Mouse (Mus musculus): Measurements from ENCODE around the gene Rgl1. TPM values are rescaled to one million over a fixed set of nuclear protein-coding genes. Genes with fewer than 3 reads are reported as not detected.

Gene Rgl1
- total RNA-seq, 2 experiments from 2014 or later, result 15.5 to 31.2 TPM

DNA sequence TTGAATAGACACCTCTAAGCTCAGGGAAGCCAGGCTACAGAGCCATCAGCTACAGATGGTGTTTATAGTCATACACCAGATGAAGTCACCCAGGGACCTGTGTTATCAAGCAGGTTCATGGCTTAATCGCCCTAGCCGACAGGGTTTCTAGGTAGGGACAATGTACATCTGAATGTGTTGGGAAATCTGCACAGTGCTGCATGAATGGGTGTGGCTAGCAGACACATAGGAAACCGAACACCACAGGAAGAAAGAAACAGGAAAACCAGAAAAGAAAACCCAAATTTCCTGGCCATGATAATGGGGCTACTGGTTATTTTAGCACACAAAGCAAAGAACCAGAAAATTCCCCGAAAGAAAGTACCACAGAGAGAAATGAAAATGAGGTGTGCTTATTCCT lies 45.2 kb downstream of the Rgl1 start:
- DNase-seq (ENCODE audit: low spot score in 2 of 2), result no peak

DNA sequence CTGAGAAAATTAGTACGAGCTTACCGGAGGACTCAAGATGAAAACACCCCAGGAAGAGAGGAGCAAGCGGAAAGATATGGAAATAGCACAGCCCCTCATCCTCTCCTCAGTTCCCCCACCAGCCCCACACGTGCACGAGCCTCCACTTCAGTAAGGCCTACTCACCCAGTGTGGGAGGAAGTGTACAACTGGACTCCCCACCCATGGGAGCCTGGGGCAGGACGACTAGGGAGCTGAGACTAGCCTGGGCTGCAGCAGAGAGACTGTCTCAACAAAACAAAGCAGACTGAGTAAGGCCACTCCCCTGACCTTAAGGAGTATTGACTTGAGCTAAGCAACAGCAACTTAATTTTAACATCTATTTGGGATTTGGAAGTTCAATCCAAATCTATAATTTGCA lies 48.0 kb downstream of the Rgl1 start:
- DNase-seq (ENCODE audit: low spot score in 2 of 2), result no peak

DNA sequence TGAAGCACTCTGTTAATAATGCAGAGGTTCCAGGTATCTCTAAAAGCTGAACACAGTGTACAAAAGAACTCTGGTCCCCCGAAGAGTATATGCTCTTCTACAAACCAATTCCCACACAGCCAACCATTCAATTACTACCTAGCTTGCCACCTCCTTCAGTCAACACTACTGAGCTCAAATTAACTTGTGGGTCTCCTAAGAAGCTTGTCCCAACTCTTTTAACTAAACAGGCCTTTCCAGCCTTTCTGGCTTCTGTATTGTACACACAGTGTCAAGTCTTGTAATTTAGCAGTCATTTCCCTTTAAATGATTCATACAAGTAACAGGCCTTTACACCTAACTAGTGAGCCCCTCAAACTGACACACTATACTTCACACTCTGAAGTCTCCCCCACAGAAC lies 48.8 kb downstream of the Rgl1 start:
- no peak for DNase-seq (ENCODE audit: low spot score in 2 of 2)

DNA sequence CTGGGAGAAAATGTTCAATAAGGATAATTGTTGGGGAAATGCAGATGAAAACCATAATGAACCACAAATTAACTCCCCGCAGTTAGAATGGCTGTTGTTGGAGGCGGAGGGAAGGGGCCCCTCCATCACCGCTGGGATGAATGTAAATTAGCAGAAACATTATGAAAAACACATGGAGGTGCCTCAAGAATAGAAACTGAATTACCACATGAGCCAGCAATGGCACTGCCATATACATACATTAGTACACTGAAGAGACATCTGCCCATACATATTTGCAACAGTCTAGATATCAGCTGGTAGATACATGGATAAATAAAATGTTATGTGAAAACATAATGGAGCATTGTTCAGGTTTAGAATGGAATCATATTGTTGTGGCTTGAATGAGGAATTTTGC lies 51.7 kb downstream of the Rgl1 start:
- DNase-seq (ENCODE audit: low spot score in 2 of 2), result no peak

DNA sequence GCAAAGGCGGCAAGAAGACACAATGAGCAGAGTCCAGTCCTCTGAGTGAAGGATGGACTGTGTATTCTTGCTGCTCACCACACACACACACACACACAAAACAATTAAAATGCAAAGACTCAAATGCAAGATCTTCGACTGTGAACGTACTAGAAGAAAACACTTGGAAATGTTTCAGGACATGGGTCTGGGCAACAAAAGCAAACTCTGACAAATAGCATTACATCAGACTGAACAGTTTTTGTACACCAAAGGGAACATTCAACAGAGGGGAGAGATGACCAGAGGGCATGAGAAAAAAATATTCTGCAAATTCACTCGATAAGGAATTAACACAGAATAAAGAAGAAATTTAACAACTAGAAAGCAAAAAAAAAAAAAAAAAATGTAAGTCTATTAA lies 52.2 kb downstream of the Rgl1 start:
- DNase-seq (ENCODE audit: low spot score in 2 of 2), result no peak

DNA sequence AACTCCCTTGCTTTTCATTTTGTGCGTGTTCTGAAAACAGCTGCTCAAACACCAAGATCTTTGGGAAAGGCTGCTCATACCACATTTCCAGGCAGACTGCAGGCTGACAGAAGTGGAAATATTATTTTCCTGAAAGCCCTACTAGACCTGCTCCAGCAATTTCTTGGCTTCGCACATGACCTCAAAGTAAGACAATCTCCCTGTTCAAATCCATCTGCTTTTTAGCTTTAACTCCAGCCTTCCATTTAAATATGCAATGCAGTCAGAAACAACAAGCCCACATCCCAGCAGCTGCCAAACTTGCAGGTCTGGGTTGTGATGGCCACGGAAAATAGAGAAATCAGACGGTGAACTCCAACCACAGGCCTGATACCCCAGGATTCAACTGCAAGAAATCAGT lies 55.1 kb downstream of the Rgl1 start:
- no peak for DNase-seq (ENCODE audit: low spot score in 2 of 2)

DNA sequence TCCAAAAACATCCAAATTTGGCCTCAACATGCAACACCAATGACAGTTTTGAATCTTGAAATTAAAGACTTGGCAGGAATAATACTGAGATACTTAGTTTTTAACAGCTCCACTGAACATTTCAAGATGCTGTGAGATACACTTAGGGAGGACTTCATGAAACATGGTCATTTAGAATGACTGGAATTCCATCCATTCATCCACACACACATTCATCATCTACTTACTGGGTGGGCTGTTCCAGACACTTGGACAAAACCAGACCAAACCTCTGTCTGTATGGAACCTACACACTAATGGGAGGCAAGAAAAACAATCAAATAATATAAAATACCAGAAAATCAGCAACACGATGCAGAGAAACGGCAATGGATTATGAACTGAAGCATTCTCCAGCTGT lies 58.6 kb downstream of the Rgl1 start:
- DNase-seq (ENCODE audit: low spot score in 2 of 2), result no peak

DNA sequence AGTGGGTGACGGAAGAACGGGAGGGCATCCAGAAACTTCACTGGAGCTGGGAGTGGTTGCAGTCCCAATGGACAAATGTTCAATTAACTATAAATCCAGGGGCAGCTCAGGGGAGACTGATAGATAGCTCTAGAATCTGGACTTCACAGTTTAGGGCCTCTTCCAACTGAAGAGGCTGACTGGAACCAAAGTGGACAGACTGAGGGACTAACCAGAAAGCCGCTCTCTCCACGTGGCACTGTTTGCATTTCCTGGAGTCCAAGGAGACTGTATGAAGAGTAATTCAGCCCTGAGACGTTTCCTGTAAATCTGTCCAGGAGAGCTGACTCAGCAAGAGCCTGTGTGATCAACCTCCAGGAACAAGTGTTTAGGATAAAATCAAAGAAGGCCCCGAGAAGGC lies 62.2 kb downstream of the Rgl1 start:
- DNase-seq (ENCODE audit: low spot score in 2 of 2), result no peak

DNA sequence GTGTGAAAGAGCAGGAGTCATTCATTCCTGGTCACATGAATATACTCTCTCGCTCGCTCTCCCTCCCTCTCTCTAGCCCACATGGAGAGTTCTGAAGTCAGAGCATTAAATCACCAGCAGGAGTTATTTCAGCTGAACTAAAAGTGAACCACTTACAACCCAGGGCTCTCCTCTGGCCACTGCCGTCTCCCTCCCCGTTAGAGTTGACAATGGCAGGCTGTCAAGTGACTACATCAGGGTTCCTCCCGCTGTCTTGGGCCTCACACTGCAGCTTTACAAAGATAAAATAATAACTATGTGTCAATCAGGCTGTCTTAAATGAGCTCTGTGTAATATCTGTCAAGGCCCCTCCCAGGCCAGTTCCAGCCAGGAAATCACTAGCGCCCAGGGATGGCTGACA lies 63.2 kb downstream of the Rgl1 start:
- DNase-seq (ENCODE audit: low spot score in 2 of 2), result no peak

DNA sequence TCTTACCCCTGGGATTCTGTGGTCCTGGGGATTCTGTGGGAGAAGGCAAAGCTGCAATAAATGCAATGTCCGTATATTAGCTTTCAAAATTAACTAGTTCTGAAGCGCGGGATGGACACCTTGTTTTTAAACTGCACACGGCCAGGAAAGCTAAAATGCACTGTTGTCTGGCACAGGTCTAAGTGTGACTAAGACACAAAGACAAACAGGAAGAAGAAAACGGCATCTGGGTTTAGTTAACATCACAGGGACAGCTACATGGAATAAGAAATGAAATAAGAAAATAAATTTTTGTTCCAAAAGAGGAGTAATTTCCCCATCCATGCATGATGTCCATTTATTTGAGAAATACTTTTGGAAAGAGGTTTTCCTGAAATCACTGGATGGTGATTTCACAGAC lies 65.1 kb downstream of the Rgl1 start:
- no peak for DNase-seq (ENCODE audit: low spot score in 2 of 2)

DNA sequence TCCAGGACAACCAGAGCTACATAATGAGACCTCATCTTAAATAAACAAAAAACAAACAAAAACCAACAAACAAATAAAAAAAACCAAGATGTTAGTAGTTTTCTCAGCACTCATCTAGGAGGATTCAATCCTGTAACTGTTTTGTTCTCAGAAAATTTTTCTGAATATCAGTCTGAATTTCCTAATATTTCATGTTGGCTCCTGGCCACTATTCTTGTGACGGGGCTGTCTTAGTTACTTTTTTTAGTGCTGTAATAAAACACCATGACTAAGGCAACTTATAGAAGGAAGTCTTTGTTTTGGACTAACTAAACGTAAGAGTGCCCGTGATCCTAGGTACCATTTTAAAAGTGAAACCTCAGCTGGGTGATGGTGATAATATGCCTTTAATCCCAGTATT lies 68.8 kb downstream of the Rgl1 start:
- DNase-seq (ENCODE audit: low spot score in 2 of 2), result no peak

DNA sequence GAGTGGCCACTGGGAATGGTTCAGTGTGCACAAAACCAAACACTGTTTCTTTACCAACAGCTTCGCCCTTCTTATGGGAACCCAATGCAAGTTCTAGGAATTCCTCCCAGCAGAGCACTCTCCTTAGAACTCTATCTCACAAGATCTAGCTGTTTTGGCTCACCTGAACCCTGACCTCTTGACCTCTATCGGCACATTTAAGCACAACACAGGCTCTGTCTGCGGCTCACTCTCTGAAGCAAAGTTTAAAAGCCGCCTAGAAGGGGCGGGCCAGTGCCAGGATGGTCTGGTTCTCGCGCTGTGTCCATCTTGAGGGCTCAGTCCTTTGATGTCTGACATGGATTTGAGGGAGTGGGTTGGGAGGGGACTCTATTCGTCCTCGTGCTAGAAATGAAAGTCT lies 70.7 kb downstream of the Rgl1 start:
- no peak for DNase-seq (ENCODE audit: low spot score in 2 of 2)

DNA sequence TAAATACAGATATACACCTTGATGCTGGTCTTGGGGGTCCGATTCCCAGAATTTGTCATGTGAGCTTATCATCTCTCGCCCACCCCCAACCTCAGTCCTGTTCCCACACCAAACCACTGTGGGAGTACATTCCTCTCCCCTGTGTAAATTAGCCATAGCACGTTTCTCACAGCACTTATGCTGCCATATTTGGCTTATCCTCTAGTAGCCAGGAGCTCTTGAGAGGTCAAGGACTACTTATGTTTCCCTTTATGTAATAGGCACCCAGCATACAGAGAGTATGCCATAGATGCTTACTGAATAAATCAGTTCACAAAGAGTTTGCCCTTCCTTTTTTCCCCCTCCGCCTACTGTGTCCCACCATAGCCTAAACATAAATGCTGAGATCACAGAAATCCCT lies 76.2 kb downstream of the Rgl1 start:
- DNase-seq (ENCODE audit: low spot score in 2 of 2), result no peak

DNA sequence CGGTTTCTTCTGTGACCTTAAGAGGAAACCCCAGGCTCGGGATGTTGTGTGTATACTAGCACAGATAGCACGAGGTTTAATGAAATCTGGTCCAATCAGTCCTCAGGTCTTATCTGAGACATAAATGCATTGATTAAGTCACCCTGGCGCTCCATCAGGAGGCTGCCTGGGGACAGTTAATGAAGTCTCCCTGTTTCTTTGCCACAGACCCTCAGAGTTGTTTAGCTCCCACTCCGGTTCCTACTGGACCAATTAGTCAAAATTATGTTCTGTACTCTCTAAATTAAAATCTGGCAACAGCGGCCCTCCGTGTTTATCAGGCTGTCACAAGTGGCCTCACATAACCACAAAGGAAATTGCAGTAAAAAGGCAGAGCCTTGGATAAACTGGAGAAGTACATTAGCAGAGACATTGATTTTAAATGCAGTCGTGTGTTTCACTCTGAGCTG lies 78.4 kb downstream of the Rgl1 start:
- DNase-seq (ENCODE audit: low spot score in 2 of 2), result no peak

DNA sequence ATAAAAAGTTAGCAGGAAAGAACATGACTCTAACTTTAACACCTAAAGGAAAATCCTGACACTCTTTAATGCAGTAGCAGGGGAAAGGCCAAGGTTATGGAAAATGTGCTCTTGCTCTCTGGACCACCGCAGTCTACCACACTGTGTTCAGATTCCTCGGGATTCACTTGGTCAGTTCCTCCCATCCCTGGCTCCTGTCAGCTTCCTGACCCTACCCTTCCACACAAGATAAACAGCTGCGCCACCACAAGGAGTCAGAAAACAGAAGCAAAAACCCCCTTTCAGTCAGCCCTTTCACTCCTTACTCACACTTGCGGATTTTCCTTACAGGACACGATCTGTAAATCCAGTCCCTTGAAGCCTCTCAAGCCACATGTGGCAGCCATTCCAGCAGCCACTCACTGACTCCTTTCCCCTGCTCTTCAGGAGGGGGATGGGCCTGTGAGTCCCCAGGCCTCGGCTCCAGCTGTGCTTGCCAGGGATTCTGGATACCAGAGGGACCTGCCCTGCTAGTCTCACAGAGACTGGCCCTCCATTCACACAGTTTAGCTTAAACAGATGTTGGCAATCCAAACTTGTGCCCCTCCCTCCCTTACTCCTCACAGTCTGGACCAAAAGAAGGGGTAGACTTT lies 78.9 kb downstream of the Rgl1 start:
- DNase-seq (ENCODE audit: low spot score in 2 of 2), result no peak

DNA sequence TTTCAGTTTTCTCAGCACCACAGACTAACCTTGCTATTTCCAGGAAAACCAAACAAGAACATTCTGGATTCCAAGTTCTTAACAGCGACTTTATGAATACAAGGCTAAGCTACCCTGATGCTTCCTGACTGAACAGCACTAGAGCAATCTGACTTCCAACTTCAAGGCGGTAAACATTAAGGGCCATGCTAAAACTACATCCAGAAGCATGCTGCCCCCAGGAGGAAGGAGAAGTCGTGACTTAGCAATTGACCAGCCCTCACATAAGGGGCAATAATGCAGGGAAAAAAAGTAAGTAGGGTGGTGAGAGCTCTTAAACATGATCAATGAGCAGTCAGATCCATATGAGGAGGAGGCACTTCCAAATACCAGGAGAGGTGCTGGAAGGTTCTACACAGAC lies 80.6 kb downstream of the Rgl1 start:
- no peak for DNase-seq (ENCODE audit: low spot score in 2 of 2)

DNA sequence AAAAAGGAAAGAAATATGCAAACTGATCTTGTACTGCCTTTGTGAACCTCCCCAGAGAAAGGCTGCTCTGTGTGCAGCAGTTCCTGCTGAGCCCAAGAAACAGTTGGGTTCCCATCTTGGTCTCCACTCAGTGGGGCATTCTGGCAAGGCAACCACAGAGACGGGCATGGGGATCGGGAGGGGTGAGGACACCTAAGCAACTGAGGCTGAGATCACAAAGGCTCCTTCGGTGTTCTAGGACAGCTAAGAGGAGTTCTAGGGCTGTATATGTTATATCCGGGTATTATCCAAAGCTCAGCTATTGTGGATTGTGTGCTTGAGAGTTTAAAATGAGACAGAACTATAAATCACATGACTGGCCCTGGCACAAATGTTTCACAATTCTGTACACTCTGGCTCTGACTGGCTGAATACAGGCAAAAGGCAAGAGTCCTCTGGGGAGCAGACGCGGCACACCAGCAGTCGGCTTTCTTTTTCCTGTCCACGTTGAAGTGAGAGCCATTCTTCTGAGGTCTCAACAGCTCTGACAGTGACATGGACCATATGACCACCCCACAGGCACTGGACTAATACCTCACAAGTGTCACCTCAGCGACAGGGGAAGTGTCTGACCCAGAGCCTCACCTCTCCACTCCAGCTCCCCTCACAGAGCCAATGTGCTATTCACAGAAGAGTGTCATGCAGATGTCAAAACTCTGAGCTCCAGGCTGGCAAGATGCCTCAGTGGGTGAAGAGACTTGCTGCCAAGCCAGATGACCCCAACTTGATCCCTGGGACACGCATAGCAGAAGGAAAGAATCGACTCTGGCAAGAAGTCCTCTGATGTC lies 83.6 kb downstream of the Rgl1 start:
- peak; percentile 29 to 40 for DNase-seq (ENCODE audit: low spot score in 2 of 2)

DNA sequence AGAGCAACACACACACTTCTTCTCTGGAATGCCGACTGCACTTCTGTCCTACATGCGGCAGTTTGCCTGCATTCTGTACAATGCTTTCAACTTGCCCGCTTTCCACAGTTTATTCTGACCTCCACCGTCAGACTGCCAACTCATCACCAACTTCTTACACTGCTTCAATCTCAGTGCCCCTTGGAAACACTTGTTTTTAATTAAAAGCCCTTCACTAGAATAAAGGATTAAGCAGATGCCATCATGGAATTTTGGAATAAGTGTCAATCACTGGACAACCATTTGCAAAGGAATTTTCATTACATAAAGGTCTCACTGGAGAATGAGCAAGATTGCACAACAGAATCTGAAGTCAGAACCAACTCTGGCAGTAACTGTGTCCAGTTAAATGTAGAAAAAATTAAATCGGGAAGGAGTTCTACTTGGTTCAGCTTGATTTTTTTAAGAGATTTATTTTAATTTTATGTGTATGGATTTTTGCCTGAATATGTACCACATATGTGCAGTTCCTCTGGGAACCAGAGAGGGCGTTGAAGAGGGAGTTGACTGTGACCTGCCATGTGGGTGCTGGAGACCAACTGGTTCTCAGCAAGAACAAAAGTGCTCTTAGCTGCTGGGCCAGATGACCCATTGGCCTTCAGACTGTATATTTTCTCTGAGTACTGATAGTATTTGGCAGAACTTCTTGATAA lies 84.3 kb downstream of the Rgl1 start:
- DNase-seq (ENCODE audit: low spot score in 2 of 2), result no peak

DNA sequence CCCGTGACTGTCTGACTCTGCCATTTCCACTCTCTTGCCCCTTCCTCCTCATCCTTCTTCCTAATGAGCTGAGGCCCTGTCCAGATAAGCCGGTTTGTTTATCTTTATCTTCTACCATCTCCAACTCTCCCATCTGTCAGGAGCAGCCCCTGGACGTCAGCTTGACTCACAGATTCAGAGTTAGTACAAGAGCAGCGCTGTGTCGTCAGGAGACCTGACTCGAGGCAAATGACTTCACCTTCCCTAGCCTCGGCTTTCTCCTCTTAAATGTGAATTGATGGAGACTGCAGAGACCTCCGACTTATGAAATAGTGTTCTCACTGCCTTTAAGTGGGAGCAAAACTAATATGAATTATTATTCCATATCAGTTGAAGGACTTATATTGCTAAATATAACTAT lies 85.0 kb downstream of the Rgl1 start:
- no peak for DNase-seq (ENCODE audit: low spot score in 2 of 2)

DNA sequence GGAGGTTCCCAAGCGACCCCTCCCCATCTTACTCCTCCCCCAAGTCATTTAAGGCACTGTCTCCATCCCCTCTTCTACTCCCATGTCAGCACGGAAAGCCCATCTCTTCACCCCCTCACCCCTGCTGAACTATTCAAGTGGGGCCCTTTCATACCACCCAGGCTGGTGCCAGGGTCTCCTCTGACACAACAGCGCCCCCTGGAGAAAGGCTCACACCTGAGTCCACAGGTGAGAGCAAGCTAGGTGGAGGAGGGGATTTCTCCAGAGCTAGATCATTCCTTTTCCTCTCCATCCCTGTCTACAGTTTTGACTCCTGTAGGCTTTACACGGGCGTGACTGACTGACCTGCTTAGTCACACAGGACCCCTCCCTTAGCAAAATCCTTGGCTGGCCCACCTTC lies 87.7 kb downstream of the Rgl1 start:
- DNase-seq (ENCODE audit: low spot score in 2 of 2), result peak in 1 of 2 experiments; percentile 38

DNA sequence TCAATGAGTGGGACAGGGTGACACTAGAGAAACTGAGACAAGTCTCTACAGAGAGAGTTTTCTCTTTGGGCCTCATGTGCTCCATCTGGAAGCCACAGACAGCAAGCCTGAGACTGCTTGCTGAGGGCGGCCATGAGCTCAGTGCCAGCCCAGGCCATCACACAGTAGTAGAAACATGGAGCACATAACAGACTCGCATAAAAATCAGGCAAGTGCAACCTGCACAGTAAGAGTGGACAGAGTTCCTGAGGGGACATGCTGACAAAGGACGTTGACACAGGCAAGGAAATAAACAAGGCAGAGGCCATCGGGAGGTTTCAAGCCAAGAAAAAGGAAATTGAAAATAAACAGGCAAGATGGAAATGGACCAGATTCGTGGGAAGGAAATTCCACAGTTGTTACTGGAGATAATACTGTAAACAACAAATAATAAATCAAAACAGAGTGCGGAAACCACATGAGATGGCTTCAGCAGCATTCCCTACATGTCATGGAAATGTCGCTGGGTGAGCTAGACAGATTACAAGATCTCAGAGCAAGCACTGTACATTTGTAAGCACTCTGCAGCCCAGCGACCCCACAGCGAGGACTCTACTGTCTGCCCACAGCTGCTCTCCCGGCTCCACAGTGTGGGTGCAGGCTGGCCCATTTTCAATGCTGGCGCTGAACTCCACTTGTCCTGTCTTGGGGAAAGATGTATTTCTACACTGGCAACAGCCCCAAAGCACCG lies 88.5 kb downstream of the Rgl1 start:
- DNase-seq (ENCODE audit: low spot score in 2 of 2), result no peak
